Mouse (Mus musculus): ENCODE measurements at regions not wholly inside any gene's neighbourhood (a gene's known extent, or its start where the extent isn't known, plus 50 kb on each side); places are given as distances from the start of the nearest gene placed in this dataset.
A peak's percentile ranks its signal among the peaks of the same experiment; 100 is the strongest.

DNA sequence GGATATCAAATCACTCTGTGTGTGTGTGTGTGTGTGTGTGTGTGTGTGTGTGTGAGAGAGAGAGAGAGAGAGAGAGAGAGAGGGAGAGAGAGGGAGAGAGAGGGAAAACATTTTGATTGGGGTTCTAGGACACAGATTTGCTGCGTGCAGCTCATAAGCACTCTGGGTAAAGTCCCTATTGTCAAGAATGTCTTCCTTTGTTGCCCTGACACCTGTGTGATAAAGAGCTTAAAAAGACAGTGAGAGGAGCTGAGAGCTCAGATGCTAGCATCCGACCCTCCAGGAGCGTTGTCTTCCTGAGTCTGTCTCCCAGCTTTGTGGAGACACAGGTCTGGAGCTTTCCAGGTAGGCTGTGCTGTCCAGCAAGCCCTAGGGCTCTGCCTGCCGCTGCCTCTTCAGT lies 146.8 kb upstream of the Gm5148 start:
- ATAC-seq = no peak
- WGBS = 65% methylated on average over 4 of the region's 4 CpGs

DNA sequence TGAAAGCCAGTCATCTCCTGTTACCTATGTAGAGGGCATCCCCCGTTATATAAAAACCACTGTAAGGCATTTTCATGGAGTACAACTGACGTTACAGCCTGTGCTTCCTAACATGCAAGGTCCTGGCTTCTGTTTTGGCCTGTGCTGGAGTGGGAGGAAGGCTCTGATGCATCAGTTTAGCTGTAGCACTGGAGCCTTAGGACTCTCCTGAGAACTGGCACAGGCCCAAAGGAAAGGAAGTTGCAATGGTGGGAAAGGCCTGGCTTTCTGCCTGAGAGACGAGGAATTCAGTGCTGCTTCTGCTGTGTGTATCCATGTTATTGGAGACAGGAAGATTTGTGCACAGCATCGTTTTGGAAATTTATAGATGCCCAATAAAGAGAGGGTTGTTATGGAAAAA lies 144.2 kb upstream of the Gm5148 start:
- no peak overlapping the region for H3K9ac ChIP-seq (replicated peaks)
- ATAC-seq = no peak
- no peaks in the 10 kb centered on the region for H3K36me3 ChIP-seq
- H3K4me2 ChIP-seq (replicated peaks) = no peak overlapping the region
- H3K4me1 ChIP-seq (replicated peaks) = no peaks in the 10 kb centered on the region
- no peak overlapping the region for H3K4me3 ChIP-seq (replicated peaks)
- WGBS = 84% methylated on average over 4 of the region's 4 CpGs
- no peaks in the 10 kb centered on the region for H3K27me3 ChIP-seq
- no peaks in the 10 kb centered on the region for H3K9me3 ChIP-seq
- no peak overlapping the region for H3K27ac ChIP-seq

More for the DNA sequence above, 146.8 kb upstream of the Gm5148 start:
- Histone ChIP-seq H3K4me2 (replicated peaks) (no peak overlapping the region), H3K36me3 (no peaks in the 10 kb centered on the region), H3K27ac (no peak overlapping the region), H3K4me3 (replicated peaks) (no peak overlapping the region), H3K4me1 (replicated peaks) (0 out of 2 replicates have a peak, but pooled peaks cover 4% of the 10 kb centered on the region), H3K9ac (replicated peaks) (no peak overlapping the region), H3K9me3 (no peaks in the 10 kb centered on the region), H3K27me3 (no peaks in the 10 kb centered on the region)

DNA sequence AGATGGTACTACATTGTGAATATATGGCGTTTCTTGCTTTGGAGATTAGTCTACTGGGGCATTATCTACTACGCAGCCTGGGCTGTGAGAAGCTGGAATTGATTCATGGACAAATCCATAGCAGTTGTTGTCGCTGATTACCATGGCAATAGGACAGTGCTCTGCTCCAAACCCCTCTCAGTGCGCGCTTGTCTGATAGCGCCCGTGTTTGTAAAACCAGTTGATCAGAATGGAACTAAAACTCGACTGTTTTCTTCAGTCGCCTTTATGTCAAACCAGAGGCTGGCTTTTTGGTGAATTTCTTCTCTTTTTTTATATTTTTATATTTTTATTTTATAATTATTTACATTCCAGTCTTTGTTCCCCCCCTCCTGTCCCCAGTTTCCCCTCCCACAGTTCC lies 138.5 kb upstream of the Gm5148 start:
- Histone ChIP-seq H3K4me3 (replicated peaks) (no peak overlapping the region), H3K4me1 (replicated peaks) (peaks cover 6% of the 10 kb centered on the region; the same call in 1 of the 2 replicates), H3K9me3 (no peaks in the 10 kb centered on the region), H3K9ac (replicated peaks) (no peak overlapping the region), H3K36me3 (no peaks in the 10 kb centered on the region), H3K27me3 (no peaks in the 10 kb centered on the region), H3K4me2 (replicated peaks) (no peak overlapping the region), H3K27ac (no peak overlapping the region)
- 82% methylated on average over 9 of the region's 9 CpGs for WGBS
- no peak for ATAC-seq

DNA sequence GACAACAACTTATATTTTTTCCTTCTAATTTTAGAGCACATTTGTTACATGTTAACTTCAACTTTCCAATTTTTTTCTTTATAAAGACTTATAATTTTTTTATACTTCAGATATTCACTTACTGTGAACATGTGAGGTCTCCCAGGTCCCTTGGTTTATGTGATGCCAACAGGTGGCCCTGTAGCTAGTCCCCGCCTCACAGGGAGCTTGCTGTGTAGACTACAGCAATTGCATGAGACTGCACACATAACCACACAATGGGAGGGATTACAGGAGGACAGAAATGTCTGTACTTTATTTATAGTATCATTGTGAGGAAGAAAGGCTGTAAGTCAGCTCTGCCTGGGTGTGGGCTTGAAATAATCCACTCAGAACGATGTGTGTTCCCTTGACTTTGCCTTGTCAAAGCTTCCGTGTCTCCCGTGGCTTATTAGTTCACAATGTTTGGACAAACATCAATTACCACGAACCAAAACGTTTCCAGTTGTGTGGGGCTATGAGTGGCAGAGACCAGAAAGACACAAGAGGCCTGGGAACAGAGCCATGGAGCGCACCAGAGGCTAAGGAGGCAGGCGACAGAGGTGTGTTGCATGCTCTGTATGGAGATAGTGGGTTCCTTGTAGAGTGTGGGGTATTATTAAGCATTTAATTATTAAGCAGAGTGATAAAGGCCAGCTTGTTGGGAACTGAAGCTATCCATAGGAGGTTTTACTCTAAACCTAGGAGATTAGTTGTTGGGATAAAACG lies 136.6 kb upstream of the Gm5148 start:
- Histone ChIP-seq H3K4me1 (replicated peaks) (peaks cover 6% of the 10 kb centered on the region; the same call in 1 of the 2 replicates), H3K4me3 (replicated peaks) (no peak overlapping the region), H3K4me2 (replicated peaks) (no peak overlapping the region), H3K9me3 (no peaks in the 10 kb centered on the region), H3K27ac (no peak overlapping the region), H3K36me3 (no peaks in the 10 kb centered on the region), H3K9ac (replicated peaks) (no peak overlapping the region), H3K27me3 (no peaks in the 10 kb centered on the region)
- 79% methylated on average over 9 of the region's 9 CpGs for WGBS
- no peak for ATAC-seq

DNA sequence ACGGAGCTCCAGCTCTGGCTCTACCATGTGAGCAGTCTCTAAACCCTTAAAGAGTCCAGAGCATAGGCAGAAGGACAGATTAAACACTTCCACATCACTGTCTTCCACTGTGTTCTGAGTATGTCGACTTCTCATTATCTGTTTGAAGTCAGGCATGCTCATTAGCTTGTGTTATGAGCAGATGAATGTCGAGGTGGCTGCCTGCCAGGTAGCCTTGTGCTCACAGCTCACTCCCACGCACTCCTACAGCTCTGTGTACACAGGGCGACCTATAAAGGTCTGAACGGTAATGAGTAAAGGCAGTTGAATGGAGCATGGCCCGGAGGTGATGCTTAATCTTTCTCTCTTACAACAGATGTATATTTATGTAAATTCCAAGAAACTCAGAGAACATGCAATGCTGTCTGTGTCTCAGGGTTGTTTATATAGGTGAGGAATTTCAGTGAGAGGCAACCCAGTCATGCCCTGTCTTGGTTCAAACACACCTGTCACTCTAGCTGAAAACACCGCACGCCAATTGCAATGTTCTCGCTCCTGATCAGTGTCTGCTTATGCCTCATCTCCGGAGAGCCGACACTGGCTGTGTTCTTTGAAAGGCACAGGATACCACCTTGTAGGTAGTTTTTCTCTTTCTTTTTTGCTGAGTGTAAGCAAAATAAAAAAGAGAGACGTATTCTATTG lies 135.9 kb upstream of the Gm5148 start:
- H3K9me3 ChIP-seq = no peaks in the 10 kb centered on the region
- no peaks in the 10 kb centered on the region for H3K36me3 ChIP-seq
- peaks cover 6% of the 10 kb centered on the region; the same call in 1 of the 2 replicates for H3K4me1 ChIP-seq (replicated peaks)
- no peak overlapping the region for H3K4me3 ChIP-seq (replicated peaks)
- no peak overlapping the region for H3K4me2 ChIP-seq (replicated peaks)
- no peak overlapping the region for H3K27ac ChIP-seq
- ATAC-seq = peak; percentile 77
- H3K27me3 ChIP-seq = no peaks in the 10 kb centered on the region
- WGBS = 64% methylated on average over 13 of the region's 13 CpGs
- H3K9ac ChIP-seq (replicated peaks) = no peak overlapping the region

DNA sequence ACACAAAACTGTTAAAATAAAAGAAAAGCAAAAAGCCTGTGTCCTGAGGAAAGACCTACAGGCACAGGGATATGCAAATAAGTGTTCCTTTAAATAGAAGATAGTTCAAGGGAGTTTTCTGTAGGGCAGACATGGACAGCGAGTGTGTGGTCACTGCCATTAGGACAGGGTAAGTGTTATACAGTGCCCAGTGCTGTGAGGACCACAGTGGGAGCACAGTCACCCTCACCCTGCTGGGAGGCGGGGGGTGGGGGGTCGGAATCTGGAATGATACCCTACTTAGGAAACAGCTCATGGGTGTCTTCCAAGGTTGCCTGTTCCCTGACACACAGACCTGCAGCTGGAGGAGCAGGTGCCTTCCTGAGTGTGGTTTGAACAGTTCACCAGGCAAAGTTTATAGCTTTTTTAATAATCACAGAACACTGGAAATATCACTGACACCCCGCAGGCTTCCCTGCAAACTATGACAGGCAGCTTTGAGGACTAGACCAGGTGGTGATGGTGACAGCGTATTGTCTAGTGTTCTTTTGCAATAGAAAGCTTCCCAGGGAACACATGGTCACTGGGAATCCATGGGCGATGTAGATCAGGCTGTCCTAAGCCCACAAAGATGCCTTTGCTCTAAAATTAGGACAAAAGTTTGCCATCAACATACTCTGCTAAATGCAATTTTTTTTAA lies 134.5 kb upstream of the Gm5148 start:
- no peak overlapping the region for H3K4me2 ChIP-seq (replicated peaks)
- no peak for ATAC-seq
- H3K9ac ChIP-seq (replicated peaks) = no peak overlapping the region
- no peaks in the 10 kb centered on the region for H3K9me3 ChIP-seq
- WGBS = 87% methylated on average over 6 of the region's 6 CpGs
- no peak overlapping the region for H3K4me3 ChIP-seq (replicated peaks)
- H3K4me1 ChIP-seq (replicated peaks) = peaks cover 6% of the 10 kb centered on the region; the same call in 1 of the 2 replicates
- no peaks in the 10 kb centered on the region for H3K27me3 ChIP-seq
- no peak overlapping the region for H3K27ac ChIP-seq
- no peaks in the 10 kb centered on the region for H3K36me3 ChIP-seq

DNA sequence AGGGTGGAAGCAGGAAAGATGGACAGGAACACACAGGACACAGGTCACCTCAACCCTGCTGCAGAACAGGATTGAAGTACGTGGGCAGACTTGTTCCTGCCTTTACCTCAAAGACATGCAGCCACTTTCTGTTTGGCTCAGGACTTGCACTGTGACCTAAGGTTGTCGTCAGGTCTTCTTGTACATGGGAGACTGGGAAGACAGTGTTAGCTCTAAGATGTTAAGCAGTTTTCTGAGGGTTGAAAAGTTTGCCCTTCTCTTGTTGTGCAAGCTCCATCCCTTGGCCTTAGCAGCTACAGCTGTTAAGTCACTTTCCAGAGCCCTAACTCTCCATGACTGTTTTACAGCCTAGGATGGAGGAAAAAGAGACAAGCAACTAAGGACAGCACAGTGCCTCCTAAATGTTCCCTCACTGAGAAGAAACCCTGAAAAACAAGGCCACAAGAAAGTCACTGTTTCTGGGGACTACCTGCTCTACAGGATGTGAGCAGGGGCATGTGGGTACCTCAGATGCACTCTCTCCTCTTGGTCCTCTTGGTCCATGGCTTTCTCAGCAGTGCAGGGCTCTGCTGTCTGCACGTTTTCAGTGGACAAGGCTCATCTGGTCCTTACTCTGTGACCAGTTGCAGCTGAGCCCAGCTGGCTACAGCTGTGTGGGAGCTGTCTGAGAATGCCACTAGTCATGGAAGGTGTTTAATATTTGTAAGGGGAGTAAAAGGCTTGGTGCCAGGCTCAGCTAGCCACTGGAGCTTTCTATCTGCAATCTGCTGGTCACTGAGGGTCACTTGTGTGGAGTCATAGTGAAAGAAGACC lies 122.1 kb upstream of the Gm5148 start:
- H3K36me3 ChIP-seq = no peaks in the 10 kb centered on the region
- no peaks in the 10 kb centered on the region for H3K9me3 ChIP-seq
- H3K4me3 ChIP-seq (replicated peaks) = no peak overlapping the region
- no peaks in the 10 kb centered on the region for H3K27me3 ChIP-seq
- H3K4me2 ChIP-seq (replicated peaks) = no peak overlapping the region
- H3K9ac ChIP-seq (replicated peaks) = no peak overlapping the region
- 76% methylated on average over 3 of the region's 3 CpGs for WGBS
- H3K27ac ChIP-seq = no peak overlapping the region
- no peak for ATAC-seq
- H3K4me1 ChIP-seq (replicated peaks) = no peaks in the 10 kb centered on the region

DNA sequence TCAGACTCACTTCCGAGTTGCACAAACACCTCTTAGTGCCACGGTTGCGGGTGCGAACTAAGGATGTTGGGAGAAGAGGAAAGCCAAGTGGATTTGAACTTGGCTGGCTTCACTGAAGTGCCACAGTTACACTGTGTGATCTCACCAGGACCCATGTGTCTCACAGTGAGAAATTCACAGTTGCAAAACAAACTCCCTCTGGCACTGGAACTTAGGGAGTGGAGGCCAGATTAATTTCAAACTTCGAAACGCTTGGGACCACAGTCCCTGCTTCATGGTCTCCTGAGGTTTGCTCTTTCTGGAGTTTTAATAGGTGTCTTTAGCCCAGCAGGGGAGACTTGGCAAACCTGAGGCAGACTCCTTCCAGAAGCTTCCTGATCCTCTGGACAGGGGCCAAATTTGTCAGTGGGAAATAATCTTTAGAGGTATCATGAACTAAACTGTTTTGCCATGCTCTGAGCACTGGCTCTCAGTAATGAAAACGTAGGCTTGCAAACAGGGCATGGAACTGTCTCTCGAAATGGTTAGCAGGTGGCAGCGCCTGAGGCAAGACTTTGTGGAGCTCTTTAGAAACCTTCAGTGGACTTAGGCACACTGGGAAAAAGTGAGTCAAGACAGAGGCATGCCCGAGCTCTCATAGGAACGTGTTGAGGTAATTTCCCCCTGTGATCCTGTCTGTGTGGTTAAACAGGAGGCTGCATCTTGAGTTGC lies 121.2 kb upstream of the Gm5148 start:
- Histone ChIP-seq H3K27ac (no peak overlapping the region), H3K4me1 (replicated peaks) (no peaks in the 10 kb centered on the region), H3K9me3 (no peaks in the 10 kb centered on the region), H3K27me3 (no peaks in the 10 kb centered on the region), H3K9ac (replicated peaks) (no peak overlapping the region), H3K36me3 (no peaks in the 10 kb centered on the region), H3K4me2 (replicated peaks) (no peak overlapping the region), H3K4me3 (replicated peaks) (no peak overlapping the region)
- no peak for ATAC-seq
- WGBS = 88% methylated on average over 11 of the region's 11 CpGs

DNA sequence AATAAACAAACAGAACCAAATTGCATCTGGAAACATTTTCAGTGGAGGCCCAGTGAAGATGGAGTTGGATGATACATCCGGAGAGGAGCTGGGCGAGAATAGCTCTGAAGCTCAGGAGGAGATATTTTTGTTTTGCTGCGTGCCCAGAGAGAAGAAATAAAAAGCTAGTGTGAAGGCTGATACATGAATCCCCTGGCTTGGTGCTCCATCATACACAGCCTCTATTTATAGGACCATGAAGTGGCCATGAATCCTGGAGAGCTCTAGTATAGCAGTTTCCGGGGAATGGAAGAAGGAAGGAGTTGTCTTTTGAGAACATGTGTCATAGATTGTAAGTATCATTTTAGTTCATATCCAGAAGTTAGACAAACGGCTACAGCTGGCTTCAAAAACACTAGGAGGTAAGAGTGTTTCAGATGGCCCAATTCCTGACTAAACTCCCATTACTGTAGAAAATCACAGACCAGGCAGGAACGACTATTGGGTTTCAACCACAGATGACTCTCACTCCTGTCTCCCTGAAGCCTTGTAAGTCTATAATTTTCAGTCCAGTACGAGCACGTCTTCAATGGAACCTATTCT lies 120.5 kb upstream of the Gm5148 start:
- Histone ChIP-seq H3K27ac (no peak overlapping the region), H3K36me3 (no peaks in the 10 kb centered on the region), H3K9ac (replicated peaks) (no peak overlapping the region), H3K4me3 (replicated peaks) (no peak overlapping the region), H3K4me1 (replicated peaks) (no peaks in the 10 kb centered on the region), H3K9me3 (no peaks in the 10 kb centered on the region), H3K27me3 (no peaks in the 10 kb centered on the region), H3K4me2 (replicated peaks) (no peak overlapping the region)
- no peak for ATAC-seq
- WGBS = 93% methylated on average over 8 of the region's 8 CpGs

DNA sequence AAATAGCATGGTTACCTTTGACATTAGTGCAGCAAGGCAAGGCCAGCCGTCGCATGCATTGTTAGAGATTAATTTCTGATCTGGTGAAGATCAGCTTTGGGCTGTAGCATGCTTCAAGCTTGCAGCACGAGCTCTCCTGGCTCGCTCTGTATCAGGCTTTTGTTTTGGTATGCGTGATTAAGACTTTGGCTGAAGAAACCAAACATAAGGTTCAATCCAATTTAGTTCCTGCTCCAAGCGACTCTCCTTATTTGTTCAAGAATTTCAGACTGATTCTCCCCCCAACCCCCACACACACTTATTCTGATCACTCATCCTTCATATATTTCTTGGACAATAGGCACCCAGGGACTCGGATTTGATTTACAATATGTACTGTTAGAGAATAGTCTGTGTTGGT lies 118.0 kb upstream of the Gm5148 start:
- no peaks in the 10 kb centered on the region for H3K4me1 ChIP-seq (replicated peaks)
- no peak overlapping the region for H3K9ac ChIP-seq (replicated peaks)
- no peak overlapping the region for H3K4me3 ChIP-seq (replicated peaks)
- H3K36me3 ChIP-seq = no peaks in the 10 kb centered on the region
- WGBS = 71% methylated on average over 7 of the region's 7 CpGs
- H3K4me2 ChIP-seq (replicated peaks) = no peak overlapping the region
- no peak for ATAC-seq
- H3K27ac ChIP-seq = no peak overlapping the region
- no peaks in the 10 kb centered on the region for H3K9me3 ChIP-seq
- H3K27me3 ChIP-seq = no peaks in the 10 kb centered on the region

DNA sequence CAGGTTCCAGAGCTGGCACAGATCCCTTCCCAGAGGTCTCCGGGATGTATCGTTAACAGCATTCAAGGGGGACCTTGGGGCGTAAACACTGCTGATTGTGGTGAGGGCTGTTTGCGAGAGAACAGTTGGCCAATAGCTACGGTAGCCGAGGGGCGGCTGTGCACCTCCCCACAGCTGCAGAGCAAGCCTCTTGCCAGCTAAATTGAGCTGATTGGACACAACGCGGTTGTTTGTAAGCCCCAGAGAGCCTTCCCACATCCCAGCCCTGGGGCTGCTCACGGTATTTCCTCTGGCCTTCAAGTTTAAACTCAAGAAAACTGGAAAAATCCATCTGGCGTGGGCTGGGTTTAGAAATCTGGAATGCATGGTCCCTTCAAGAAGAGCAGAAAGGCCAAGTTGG lies 114.6 kb upstream of the Gm5148 start:
- H3K9me3 ChIP-seq = no peaks in the 10 kb centered on the region
- H3K4me3 ChIP-seq (replicated peaks) = no peak overlapping the region
- H3K4me1 ChIP-seq (replicated peaks) = no peaks in the 10 kb centered on the region
- 83% methylated on average over 11 of the region's 11 CpGs for WGBS
- no peak overlapping the region for H3K27ac ChIP-seq
- H3K27me3 ChIP-seq = no peaks in the 10 kb centered on the region
- H3K36me3 ChIP-seq = no peaks in the 10 kb centered on the region
- ATAC-seq = no peak
- no peak overlapping the region for H3K4me2 ChIP-seq (replicated peaks)
- no peak overlapping the region for H3K9ac ChIP-seq (replicated peaks)

All from midbrain, embryonic 13.5 days (tissue).